Mouse (Mus musculus): ENCODE data around the gene Tmem161a. TPM values are rescaled to one million over a fixed set of nuclear protein-coding genes. Genes with fewer than 3 reads are reported as not detected.

Tmem161a gene
- polyA plus RNA-seq, 1 experiment from 2014 or later: 47.3 TPM

- 2% methylated on average over 21 of the region's 21 CpGs for WGBS
- Histone ChIP-seq H3K4me3 (peak overlapping the region; percentile 20), H3K4me2 (peak overlapping the region; percentile 55), H3K27me3 (peaks cover 13% of the 10 kb centered on the region; the same call in 1 of the 2 replicates), H3K36me3 (no peaks in the 10 kb centered on the region), H3K27ac (replicated peaks) (no peak overlapping the region), H3K9ac (peak overlapping the region; percentile 4; the same call in 1 of the 2 replicates), H3K4me1 (replicated peaks) (peaks cover 9% of the 10 kb centered on the region), H3K9me3 (no peaks in the 10 kb centered on the region)
- ATAC-seq (ENCODE audit: low FRiP score, low read depth): peak; percentile 80
Measured at GRCm38 (mm10) chr8:70166504-70167110, 5.5 kb upstream of the Tmem161a start.

GRCm38 (mm10) chr8:70170116-70170515, 2.0 kb upstream of the Tmem161a start:
- no peak overlapping the region for H3K4me2 ChIP-seq
- whole genome bisulfite sequencing: 85% methylated on average over 3 of the region's 3 CpGs
- H3K9ac ChIP-seq: no peak overlapping the region
- no peak for ATAC-seq (ENCODE audit: low FRiP score, low read depth)
- H3K27me3 ChIP-seq: peaks cover 12% of the 10 kb centered on the region; the same call in 1 of the 2 replicates
- peaks cover 30% of the 10 kb centered on the region for H3K4me1 ChIP-seq (replicated peaks)
- no peak overlapping the region for H3K4me3 ChIP-seq
- no peak overlapping the region for H3K27ac ChIP-seq (replicated peaks)
- H3K9me3 ChIP-seq: no peaks in the 10 kb centered on the region
- no peaks in the 10 kb centered on the region for H3K36me3 ChIP-seq

GRCm38 (mm10) chr8:70170748-70171147, 1.4 kb upstream of the Tmem161a start:
- Histone ChIP-seq H3K9me3 (no peaks in the 10 kb centered on the region), H3K9ac (no peak overlapping the region), H3K27ac (replicated peaks) (no peak overlapping the region), H3K4me3 (no peak overlapping the region), H3K4me1 (replicated peaks) (peaks cover 30% of the 10 kb centered on the region), H3K4me2 (no peak overlapping the region), H3K27me3 (0 out of 2 replicates have a peak, but pooled peaks cover 8% of the 10 kb centered on the region), H3K36me3 (no peaks in the 10 kb centered on the region)
- 71% methylated on average over 3 of the region's 3 CpGs for WGBS
- ATAC-seq (ENCODE audit: low FRiP score, low read depth): no peak

GRCm38 (mm10) chr8:70171240-70171639, 916 bp upstream of the Tmem161a start:
- peaks cover 30% of the 10 kb centered on the region for H3K4me1 ChIP-seq (replicated peaks)
- H3K27me3 ChIP-seq: 0 out of 2 replicates have a peak, but pooled peaks cover 4% of the 10 kb centered on the region
- H3K9ac ChIP-seq: no peak overlapping the region
- no peaks in the 10 kb centered on the region for H3K9me3 ChIP-seq
- no peak for ATAC-seq (ENCODE audit: low FRiP score, low read depth)
- H3K4me2 ChIP-seq: no peak overlapping the region
- H3K27ac ChIP-seq (replicated peaks): no peak overlapping the region
- 90% methylated on average over 7 of the region's 7 CpGs for WGBS
- H3K4me3 ChIP-seq: no peak overlapping the region
- H3K36me3 ChIP-seq: no peaks in the 10 kb centered on the region

GRCm38 (mm10) chr8:70173320-70173719, 1.2 kb downstream of the Tmem161a start:
- Histone ChIP-seq H3K36me3 (no peaks in the 10 kb centered on the region), H3K4me1 (replicated peaks) (peaks cover 20% of the 10 kb centered on the region), H3K4me3 (no peak overlapping the region), H3K4me2 (peak overlapping the region; percentile 68), H3K9ac (no peak overlapping the region; the same call in 1 of the 2 replicates), H3K27ac (replicated peaks) (no peak overlapping the region), H3K9me3 (no peaks in the 10 kb centered on the region), H3K27me3 (no peaks in the 10 kb centered on the region)
- 87% methylated on average over 5 of the region's 5 CpGs for WGBS
- no peak for ATAC-seq (ENCODE audit: low FRiP score, low read depth)

- H3K4me2 ChIP-seq: no peak overlapping the region
- WGBS: 91% methylated on average over 7 of the region's 7 CpGs
Measured at GRCm38 (mm10) chr8:70174079-70174478, 1.9 kb downstream of the Tmem161a start.

GRCm38 (mm10) chr8:70178231-70178630, 6.1 kb downstream of the Tmem161a start:
- no peak overlapping the region for H3K4me3 ChIP-seq
- H3K9me3 ChIP-seq: no peaks in the 10 kb centered on the region
- 95% methylated on average over 2 of the region's 2 CpGs for WGBS
- no peak overlapping the region for H3K9ac ChIP-seq
- H3K27me3 ChIP-seq: no peaks in the 10 kb centered on the region
- H3K27ac ChIP-seq (replicated peaks): no peak overlapping the region
- no peak overlapping the region for H3K4me2 ChIP-seq
- ATAC-seq (ENCODE audit: low FRiP score, low read depth): no peak
- H3K36me3 ChIP-seq: 0 out of 2 replicates have a peak, but pooled peaks cover 4% of the 10 kb centered on the region
- peaks cover 12% of the 10 kb centered on the region for H3K4me1 ChIP-seq (replicated peaks)

More at GRCm38 (mm10) chr8:70174079-70174478, 1.9 kb downstream of the Tmem161a start:
- Histone ChIP-seq H3K27me3 (no peaks in the 10 kb centered on the region), H3K27ac (replicated peaks) (no peak overlapping the region), H3K9me3 (no peaks in the 10 kb centered on the region), H3K36me3 (0 out of 2 replicates have a peak, but pooled peaks cover 2% of the 10 kb centered on the region), H3K4me3 (no peak overlapping the region), H3K4me1 (replicated peaks) (peaks cover 20% of the 10 kb centered on the region), H3K9ac (no peak overlapping the region)
- ATAC-seq (ENCODE audit: low FRiP score, low read depth): no peak

- peaks cover 4% of the 10 kb centered on the region; the same call in 1 of the 2 replicates for H3K4me1 ChIP-seq (replicated peaks)
- H3K36me3 ChIP-seq: 0 out of 2 replicates have a peak, but pooled peaks cover 4% of the 10 kb centered on the region
- ATAC-seq (ENCODE audit: low FRiP score, low read depth): no peak
- 95% methylated on average over 4 of the region's 4 CpGs for WGBS
- no peaks in the 10 kb centered on the region for H3K27me3 ChIP-seq
- no peak overlapping the region for H3K4me2 ChIP-seq
- no peak overlapping the region for H3K4me3 ChIP-seq
- no peak overlapping the region for H3K27ac ChIP-seq (replicated peaks)
- H3K9me3 ChIP-seq: no peaks in the 10 kb centered on the region
- H3K9ac ChIP-seq: no peak overlapping the region
Measured at GRCm38 (mm10) chr8:70179082-70179481, 6.9 kb downstream of the Tmem161a start.

GRCm38 (mm10) chr8:70181212-70181902, 9.2 kb downstream of the Tmem161a start:
- peak; percentile 27 for ATAC-seq (ENCODE audit: low FRiP score, low read depth)
- no peak overlapping the region for H3K9ac ChIP-seq
- no peak overlapping the region for H3K4me3 ChIP-seq
- H3K9me3 ChIP-seq: no peaks in the 10 kb centered on the region
- no peaks in the 10 kb centered on the region for H3K27me3 ChIP-seq
- 86% methylated on average over 16 of the region's 16 CpGs for WGBS
- 0 out of 2 replicates have a peak, but pooled peaks cover 4% of the 10 kb centered on the region for H3K36me3 ChIP-seq
- H3K27ac ChIP-seq (replicated peaks): no peak overlapping the region
- no peak overlapping the region for H3K4me2 ChIP-seq
- no peaks in the 10 kb centered on the region for H3K4me1 ChIP-seq (replicated peaks)

- 67% methylated on average over 2 of the region's 2 CpGs for WGBS
- Histone ChIP-seq H3K4me2 (no peak overlapping the region), H3K36me3 (0 out of 2 replicates have a peak, but pooled peaks cover 4% of the 10 kb centered on the region), H3K4me3 (no peak overlapping the region), H3K4me1 (replicated peaks) (no peaks in the 10 kb centered on the region), H3K27me3 (no peaks in the 10 kb centered on the region), H3K9ac (no peak overlapping the region), H3K27ac (replicated peaks) (no peak overlapping the region), H3K9me3 (no peaks in the 10 kb centered on the region)
- no peak for ATAC-seq (ENCODE audit: low FRiP score, low read depth)
Measured at GRCm38 (mm10) chr8:70181903-70182252, 9.7 kb downstream of the Tmem161a start.

GRCm38 (mm10) chr8:70183194-70183593, 11.0 kb downstream of the Tmem161a start:
- H3K27me3 ChIP-seq: no peaks in the 10 kb centered on the region
- no peak overlapping the region for H3K27ac ChIP-seq (replicated peaks)
- H3K4me1 ChIP-seq (replicated peaks): no peaks in the 10 kb centered on the region
- 94% methylated on average over 4 of the region's 4 CpGs for WGBS
- H3K4me3 ChIP-seq: no peak overlapping the region
- ATAC-seq (ENCODE audit: low FRiP score, low read depth): no peak
- no peak overlapping the region for H3K4me2 ChIP-seq
- H3K9ac ChIP-seq: no peak overlapping the region
- 0 out of 2 replicates have a peak, but pooled peaks cover 8% of the 10 kb centered on the region for H3K36me3 ChIP-seq
- H3K9me3 ChIP-seq: no peaks in the 10 kb centered on the region

- no peaks in the 10 kb centered on the region for H3K9me3 ChIP-seq
- no peaks in the 10 kb centered on the region for H3K27me3 ChIP-seq
- no peak overlapping the region for H3K9ac ChIP-seq
- ATAC-seq (ENCODE audit: low FRiP score, low read depth): no peak
- no peak overlapping the region for H3K27ac ChIP-seq (replicated peaks)
- H3K36me3 ChIP-seq: 0 out of 2 replicates have a peak, but pooled peaks cover 11% of the 10 kb centered on the region
- no peak overlapping the region for H3K4me3 ChIP-seq
- 77% methylated on average over 7 of the region's 7 CpGs for WGBS
- H3K4me1 ChIP-seq (replicated peaks): no peaks in the 10 kb centered on the region
- no peak overlapping the region for H3K4me2 ChIP-seq
Measured at GRCm38 (mm10) chr8:70188707-70189106, 16.6 kb downstream of the Tmem161a start.
